Mouse (Mus musculus) neural tube, embryonic 14.5 days (tissue): Measurements from ENCODE around the gene Lyzl4. TPM values are rescaled to one million over a fixed set of nuclear protein-coding genes. Genes with fewer than 3 reads are reported as not detected.
A peak's percentile ranks its signal among the peaks of the same experiment; 100 is the strongest.

Source experiments
- ATAC-seq: fragments of 200-750 bp; cut with Nextera tagmentation; 2 replicates; pipeline ENCODE4 v1.8.0; 2017; ENCODE audit warnings: low read depth, mild to moderate bottlenecking, moderate TSS enrichment, moderate library complexity
- H3K27ac ChIP-seq: fragments of 300-500 bp; sonication (generic); 2 replicates; pipeline ENCODE4 v1.5.1; 2014; ENCODE audit warnings: low read depth, mild to moderate bottlenecking, control low read depth, low read length, moderate library complexity, mixed read lengths
- H3K27me3 ChIP-seq: fragments of 300-500 bp; sonication (generic); 2 replicates; pipeline ENCODE4 v1.6.1; 2014; ENCODE audit warnings: low read length; ENCODE audit not compliant: control insufficient read depth, insufficient read depth
- H3K36me3 ChIP-seq: fragments of 300-500 bp; sonication (generic); 2 replicates; pipeline ENCODE4 v1.6.1; 2014; ENCODE audit warnings: low read length, mixed read lengths; ENCODE audit not compliant: control insufficient read depth, insufficient read depth
- H3K4me1 ChIP-seq: fragments of 300-500 bp; sonication (generic); 2 replicates; pipeline ENCODE4 v1.6.1; 2014; ENCODE audit warnings: low read length; ENCODE audit not compliant: control insufficient read depth, insufficient read depth
- H3K4me2 ChIP-seq: fragments of 300-500 bp; sonication (generic); 2 replicates; pipeline ENCODE4 v1.6.1; 2014; ENCODE audit warnings: mild to moderate bottlenecking, low read depth, low read length, control low read depth
- H3K4me3 ChIP-seq: fragments of 300-500 bp; sonication (generic); 2 replicates; pipeline ENCODE4 v1.5.1; 2014; ENCODE audit warnings: low read depth, low read length, control low read depth, mixed read lengths
- H3K9ac ChIP-seq: fragments of 300-500 bp; sonication (generic); replicated peaks from 2 replicates; pipeline ENCODE4 v1.6.1; 2014; ENCODE audit warnings: low read depth, mild to moderate bottlenecking, control low read depth, low read length, mixed read lengths
- H3K9me3 ChIP-seq: fragments of 300-500 bp; sonication (generic); 2 replicates; pipeline ENCODE4 v1.6.1; 2016; ENCODE audit warnings: low read length; ENCODE audit not compliant: control insufficient read depth
- WGBS: fragments of 180-500 bp; shearing (Covaris S2); extraction: QIAGEN DNeasy Blood & Tissue Kit; methylation state at CpG from one replicate; pipeline ENCODE4 v1.1.7; 2014; 5-methylcytosine and 5-hydroxymethylcytosine counted together
- polyA plus RNA-seq: library from polyadenylated mRNA; unstranded; fragments of >200 nt; fragmentation: Nextera tagmentation; extraction: Ambion mirVana; gene quantifications from 2 replicates; pipeline ENCODE4 v1.2.1, GENCODE M21; 2014

Gene Lyzl4
- polyA plus RNA-seq, 1 experiment from 2014 or later: not detected

GRCm38 (mm10) chr9:121641235-121641915 is 521 bp downstream of the Lyzl4 start:
- Histone ChIP-seq H3K27me3 (peaks cover 22% of the 10 kb centered on the region), H3K36me3 (no peaks in the 10 kb centered on the region), H3K4me2 (peak overlapping the region; percentile 83), H3K4me1 (peaks cover 6% of the 10 kb centered on the region; the same call in 1 of the 2 replicates), H3K27ac (no peak overlapping the region), H3K9ac (peak overlapping the region; percentile 30), H3K4me3 (peak overlapping the region; percentile 42), H3K9me3 (no peaks in the 10 kb centered on the region)
- 14% methylated on average over 27 of the region's 27 CpGs for WGBS
- no peak for ATAC-seq

GRCm38 (mm10) chr9:121639790-121640189 is 2.1 kb downstream of the Lyzl4 start:
- no peak for ATAC-seq
- no peak overlapping the region for H3K27ac ChIP-seq
- 46% methylated on average over 16 of the region's 16 CpGs for WGBS
- H3K4me1 ChIP-seq: peaks cover 6% of the 10 kb centered on the region; the same call in 1 of the 2 replicates
- H3K4me3 ChIP-seq: no peak overlapping the region
- H3K9ac ChIP-seq: no peak overlapping the region
- H3K4me2 ChIP-seq: no peak overlapping the region
- peaks cover 22% of the 10 kb centered on the region for H3K27me3 ChIP-seq
- H3K36me3 ChIP-seq: no peaks in the 10 kb centered on the region
- no peaks in the 10 kb centered on the region for H3K9me3 ChIP-seq

- no peak overlapping the region for H3K4me2 ChIP-seq
- H3K9ac ChIP-seq: no peak overlapping the region
- ATAC-seq: no peak
- WGBS: 53% methylated on average over 7 of the region's 7 CpGs
- H3K9me3 ChIP-seq: no peaks in the 10 kb centered on the region
- H3K27me3 ChIP-seq: peaks cover 7% of the 10 kb centered on the region
- H3K4me3 ChIP-seq: no peak overlapping the region
- H3K36me3 ChIP-seq: no peaks in the 10 kb centered on the region
- no peak overlapping the region for H3K27ac ChIP-seq
- no peaks in the 10 kb centered on the region for H3K4me1 ChIP-seq
Measured at GRCm38 (mm10) chr9:121635835-121636576, 5.9 kb downstream of the Lyzl4 start.

GRCm38 (mm10) chr9:121633306-121633705 is 8.6 kb downstream of the Lyzl4 start:
- 80% methylated on average over 6 of the region's 6 CpGs for WGBS

GRCm38 (mm10) chr9:121632891-121633290 is 9.0 kb downstream of the Lyzl4 start:
- Histone ChIP-seq H3K36me3 (no peaks in the 10 kb centered on the region), H3K4me2 (no peak overlapping the region), H3K27me3 (no peaks in the 10 kb centered on the region), H3K9me3 (no peaks in the 10 kb centered on the region), H3K4me3 (no peak overlapping the region), H3K27ac (no peak overlapping the region), H3K9ac (no peak overlapping the region), H3K4me1 (no peaks in the 10 kb centered on the region)
- WGBS: 89% methylated on average over 10 of the region's 10 CpGs
- ATAC-seq: no peak

More at GRCm38 (mm10) chr9:121633306-121633705, 8.6 kb downstream of the Lyzl4 start:
- Histone ChIP-seq H3K27me3 (no peaks in the 10 kb centered on the region), H3K27ac (no peak overlapping the region), H3K4me3 (no peak overlapping the region), H3K9ac (no peak overlapping the region), H3K9me3 (no peaks in the 10 kb centered on the region), H3K36me3 (no peaks in the 10 kb centered on the region), H3K4me1 (no peaks in the 10 kb centered on the region), H3K4me2 (no peak overlapping the region)
- ATAC-seq: no peak

- no peaks in the 10 kb centered on the region for H3K4me1 ChIP-seq
- no peak overlapping the region for H3K27ac ChIP-seq
- no peak overlapping the region for H3K4me2 ChIP-seq
- no peaks in the 10 kb centered on the region for H3K27me3 ChIP-seq
- no peaks in the 10 kb centered on the region for H3K36me3 ChIP-seq
- no peak overlapping the region for H3K9ac ChIP-seq
- H3K9me3 ChIP-seq: no peaks in the 10 kb centered on the region
- no peak for ATAC-seq
- H3K4me3 ChIP-seq: no peak overlapping the region
- WGBS: 74% methylated on average over 4 of the region's 4 CpGs
Measured at GRCm38 (mm10) chr9:121631946-121632345, 9.9 kb downstream of the Lyzl4 start.

GRCm38 (mm10) chr9:121630627-121631026 is 11.3 kb downstream of the Lyzl4 start:
- H3K27ac ChIP-seq: no peak overlapping the region
- H3K4me3 ChIP-seq: no peak overlapping the region
- no peak overlapping the region for H3K9ac ChIP-seq
- ATAC-seq: no peak
- H3K27me3 ChIP-seq: no peaks in the 10 kb centered on the region
- H3K36me3 ChIP-seq: no peaks in the 10 kb centered on the region
- H3K4me1 ChIP-seq: no peaks in the 10 kb centered on the region
- WGBS: 62% methylated on average over 1 of the region's 1 CpGs
- H3K4me2 ChIP-seq: no peak overlapping the region
- no peaks in the 10 kb centered on the region for H3K9me3 ChIP-seq

- ATAC-seq: no peak
- no peaks in the 10 kb centered on the region for H3K36me3 ChIP-seq
- 82% methylated on average over 2 of the region's 2 CpGs for whole genome bisulfite sequencing
Measured at GRCm38 (mm10) chr9:121624920-121625319, 17.0 kb downstream of the Lyzl4 start.

GRCm38 (mm10) chr9:121623235-121623634 is 18.7 kb downstream of the Lyzl4 start:
- H3K4me1 ChIP-seq: no peaks in the 10 kb centered on the region
- WGBS: 94% methylated on average over 4 of the region's 4 CpGs
- H3K36me3 ChIP-seq: no peaks in the 10 kb centered on the region
- H3K4me2 ChIP-seq: no peak overlapping the region
- no peak overlapping the region for H3K4me3 ChIP-seq
- H3K9ac ChIP-seq: no peak overlapping the region
- no peak for ATAC-seq
- H3K27me3 ChIP-seq: no peaks in the 10 kb centered on the region
- H3K9me3 ChIP-seq: no peaks in the 10 kb centered on the region
- H3K27ac ChIP-seq: no peak overlapping the region

More at GRCm38 (mm10) chr9:121624920-121625319, 17.0 kb downstream of the Lyzl4 start:
- Histone ChIP-seq H3K4me1 (no peaks in the 10 kb centered on the region), H3K4me3 (no peak overlapping the region), H3K9ac (no peak overlapping the region), H3K9me3 (no peaks in the 10 kb centered on the region), H3K4me2 (no peak overlapping the region), H3K27me3 (no peaks in the 10 kb centered on the region), H3K27ac (no peak overlapping the region)
